ENCODE assay signal across 30 mouse cellular contexts in genomic region chr17:45692159-45692558, GRCm38 (mm10). TPM values are rescaled to one million over a fixed set of nuclear protein-coding genes. Genes with fewer than 3 reads are reported as not detected.
"Had no signal": no experiment of that assay in that cellular context is flagged by ENCODE, and none has a peak within 500 bp of the region (broad histone marks: within the 10 kb centered on the region; RNA-seq: fewer than 3 reads in every experiment).

No protein-coding gene starts in this region.

- H3K27me3 ChIP-seq: limb, embryonic 13.5 days; neural tube, embryonic 12.5 days; neural tube, embryonic 15.5 days had no signal

- ATAC-seq: hindbrain, postnatal 0 days; inflammation-experienced regulatory T-cells, adult 6 months had no signal

- H3K27ac ChIP-seq: hindbrain, postnatal 0 days; limb, embryonic 10.5 days; limb, embryonic 13.5 days; liver, embryonic 14.5 days; neural tube, embryonic 12.5 days; neural tube, embryonic 15.5 days had no signal

- H3K9ac ChIP-seq: limb, embryonic 13.5 days; liver, embryonic 14.5 days; neural tube, embryonic 12.5 days; neural tube, embryonic 15.5 days had no signal

- H3K4me3 ChIP-seq: limb, embryonic 10.5 days; limb, embryonic 13.5 days; neural tube, embryonic 12.5 days; neural tube, embryonic 15.5 days had no signal

- H3K9me3 ChIP-seq: limb, embryonic 10.5 days; limb, embryonic 13.5 days; neural tube, embryonic 12.5 days; neural tube, embryonic 15.5 days had no signal

- H3K4me2 ChIP-seq: limb, embryonic 13.5 days; midbrain, embryonic 11.5 days; neural tube, embryonic 12.5 days; neural tube, embryonic 15.5 days had no signal

- DNase-seq: kidney, adult 11 months; kidney, adult 9 months; kidney, postnatal 14 days; kidney, postnatal 4 days; layer of hippocampus, adult 9-11 months; lung, adult 18-20 months; lung, postnatal 36 days; midbrain, embryonic 14.5 days; right cerebral cortex, adult 18-20 months; right cerebral cortex, postnatal 25 days; thymus, adult 18-20 months; thymus, postnatal 36 days had no signal

RNA-seq across cellular contexts. Expression of gene Capn11, which starts 33.0 kb away (rescaled TPM):
- polyA plus RNA-seq: inflammation-experienced regulatory T-cells, adult 6 months; liver, embryonic 14.5 days; spleen, adult 2 months had no signal

RNA-seq across cellular contexts. Expression of gene 1600014C23Rik, which starts 41.5 kb away (rescaled TPM):
- total RNA-seq: hindbrain, postnatal 0 days; layer of hippocampus, adult 18-20 months; left cerebral cortex, adult 18-20 months; megakaryocyte progenitor cell, adult 5-6 weeks; megakaryocyte-erythroid progenitor cell, adult 5-6 weeks; midbrain, postnatal 0 days had no signal
- polyA plus RNA-seq: inflammation-experienced regulatory T-cells, adult 6 months; kidney, embryonic 16.5 days; limb, embryonic 10.5 days; limb, embryonic 13.5 days; liver, embryonic 14.5 days; lung, embryonic 16.5 days; midbrain, embryonic 14.5 days; neural tube, embryonic 12.5 days; neural tube, embryonic 15.5 days; spleen, adult 2 months; stomach, embryonic 16.5 days; urinary bladder, adult 2 months had no signal
